Mouse (Mus musculus): ENCODE results near the gene Isg20l2. TPM values are rescaled to one million over a fixed set of nuclear protein-coding genes. Genes with fewer than 3 reads are reported as not detected.

Gene Isg20l2
- polyA plus RNA-seq, 1 experiment = 54.7 TPM

DNA sequence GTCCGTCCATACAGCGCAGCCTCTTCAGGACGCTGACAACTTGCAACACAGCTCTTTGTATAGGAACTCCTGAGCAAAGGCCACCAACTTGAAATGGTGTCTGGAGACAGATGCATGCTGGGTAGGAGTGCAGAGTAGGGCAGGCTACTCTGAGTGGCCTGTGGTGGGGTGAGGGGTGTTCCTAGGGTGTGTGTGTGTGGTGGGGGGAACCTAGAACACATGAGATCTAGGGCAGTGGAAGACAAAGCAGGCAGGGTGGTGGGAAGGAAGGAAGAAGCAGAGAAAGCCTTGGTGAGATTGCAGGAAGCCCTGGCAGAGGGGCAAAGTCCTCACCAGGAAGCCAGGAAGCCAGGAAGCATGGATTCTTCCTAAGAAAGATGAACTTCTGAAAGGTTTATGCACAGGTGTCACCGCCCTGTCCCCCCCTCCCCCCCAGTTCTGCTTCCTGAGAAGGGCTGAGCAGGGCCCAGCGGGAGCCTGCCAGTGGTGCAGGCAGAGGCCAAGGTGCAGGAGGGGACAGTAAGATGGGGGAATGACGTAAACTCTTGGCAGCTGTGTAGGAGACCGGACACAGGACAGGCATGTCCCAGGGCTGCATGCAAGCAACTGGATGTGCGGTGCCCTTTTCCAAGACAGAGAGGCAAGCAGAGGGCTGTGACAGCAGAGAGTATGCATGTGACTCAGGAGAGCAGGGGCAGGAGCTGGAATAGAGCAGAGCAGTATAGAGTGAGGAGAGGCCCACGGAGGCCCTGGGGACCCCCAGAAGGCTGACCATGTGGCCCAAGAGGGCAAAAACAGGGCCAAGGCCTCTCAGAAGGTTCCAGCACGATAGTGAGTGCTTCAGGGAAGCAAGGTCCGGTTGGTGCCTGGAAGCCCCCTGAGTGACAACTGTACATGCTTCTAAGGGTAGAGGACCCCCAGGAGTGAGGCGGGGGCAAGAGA is 52.1 kb downstream of the Isg20l2 start:
- H3K4me3 ChIP-seq (ENCODE audit: insufficient read depth, low read length) = no peak overlapping the region
- peaks cover 19% of the 10 kb centered on the region for H3K4me1 ChIP-seq (ENCODE audit: control insufficient read depth, insufficient read depth, low read length)
- no peak for TF ChIP-seq POLR2A (IDR thresholded peaks at IDR 0.05; ENCODE audit: low read depth, low read length)
- TF ChIP-seq CTCF (IDR thresholded peaks at IDR 0.05; ENCODE audit: borderline replicate concordance, insufficient read depth, low read length) = no peak
- peak overlapping the region; percentile 62 for H3K27ac ChIP-seq (ENCODE audit: insufficient read depth, low read length)

DNA sequence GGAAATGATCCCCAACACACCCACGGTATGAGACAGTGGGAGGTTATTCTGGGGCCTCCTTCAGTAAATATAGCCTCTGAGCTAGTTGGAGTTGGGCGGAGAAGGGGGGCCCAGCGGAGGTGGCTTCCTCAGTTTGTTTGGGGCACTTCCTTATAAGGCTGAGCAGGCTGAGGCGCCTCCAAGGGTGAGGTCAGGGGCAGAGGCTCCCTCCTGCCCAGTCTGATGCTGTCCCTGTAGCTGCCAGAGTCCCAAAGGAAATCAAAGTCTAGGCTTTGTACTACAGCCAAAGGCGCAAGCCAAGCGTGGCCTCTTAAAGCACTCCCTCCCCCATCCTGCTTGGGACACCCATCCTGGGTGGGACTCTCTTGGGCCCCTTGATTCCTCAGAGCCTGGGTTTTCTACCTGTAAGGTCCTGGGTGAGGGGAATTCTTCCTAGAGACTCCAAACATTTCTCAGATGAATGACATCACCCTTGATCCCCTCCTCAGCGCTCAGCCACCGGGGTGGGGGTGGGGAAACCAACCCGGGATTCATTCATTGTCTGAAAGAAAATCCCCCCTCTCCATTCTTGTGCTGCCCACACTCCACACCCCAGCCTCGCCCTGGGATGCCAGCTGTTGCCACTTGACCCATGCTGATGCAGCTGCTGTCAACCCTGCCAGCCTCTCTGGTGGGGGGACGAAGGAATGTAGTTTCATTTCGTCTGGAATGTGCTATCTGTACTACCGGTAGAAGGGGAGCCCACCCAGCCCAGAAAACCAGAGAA is 52.9 kb downstream of the Isg20l2 start:
- Histone ChIP-seq H3K4me3 (ENCODE audit: insufficient read depth, low read length) (no peak overlapping the region), H3K4me1 (ENCODE audit: control insufficient read depth, insufficient read depth, low read length) (peaks cover 19% of the 10 kb centered on the region), H3K27ac (ENCODE audit: insufficient read depth, low read length) (peak overlapping the region; percentile 62)
- TF ChIP-seq POLR2A (IDR thresholded peaks at IDR 0.05; ENCODE audit: low read depth, low read length) = no peak
- no peak for TF ChIP-seq CTCF (IDR thresholded peaks at IDR 0.05; ENCODE audit: borderline replicate concordance, insufficient read depth, low read length)

DNA sequence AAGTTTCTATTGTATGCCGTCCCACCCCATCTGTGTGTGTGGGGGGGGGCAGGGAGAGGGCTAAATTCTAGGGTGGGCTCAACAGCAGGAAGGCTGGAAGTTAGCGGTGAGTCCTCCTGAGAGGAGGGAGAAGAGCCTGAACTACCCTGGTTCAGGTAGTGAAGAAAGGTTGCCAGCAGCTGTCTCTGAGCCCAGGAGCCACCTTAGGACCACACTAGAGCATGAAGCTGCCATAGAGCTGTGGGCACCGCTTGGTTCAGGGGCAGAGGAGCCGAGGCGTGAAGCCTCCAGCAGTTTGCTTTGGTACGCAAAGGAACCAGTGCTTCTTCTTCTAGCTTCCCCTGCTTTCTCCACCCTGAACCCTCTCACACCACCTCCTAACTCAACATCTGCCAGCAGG is 53.5 kb downstream of the Isg20l2 start:
- peaks cover 19% of the 10 kb centered on the region for H3K4me1 ChIP-seq (ENCODE audit: control insufficient read depth, insufficient read depth, low read length)
- H3K4me3 ChIP-seq (ENCODE audit: insufficient read depth, low read length) = no peak overlapping the region
- TF ChIP-seq CTCF (IDR thresholded peaks at IDR 0.05; ENCODE audit: borderline replicate concordance, insufficient read depth, low read length) = no peak
- TF ChIP-seq POLR2A (IDR thresholded peaks at IDR 0.05; ENCODE audit: low read depth, low read length) = no peak
- no peak overlapping the region for H3K27ac ChIP-seq (ENCODE audit: insufficient read depth, low read length)

DNA sequence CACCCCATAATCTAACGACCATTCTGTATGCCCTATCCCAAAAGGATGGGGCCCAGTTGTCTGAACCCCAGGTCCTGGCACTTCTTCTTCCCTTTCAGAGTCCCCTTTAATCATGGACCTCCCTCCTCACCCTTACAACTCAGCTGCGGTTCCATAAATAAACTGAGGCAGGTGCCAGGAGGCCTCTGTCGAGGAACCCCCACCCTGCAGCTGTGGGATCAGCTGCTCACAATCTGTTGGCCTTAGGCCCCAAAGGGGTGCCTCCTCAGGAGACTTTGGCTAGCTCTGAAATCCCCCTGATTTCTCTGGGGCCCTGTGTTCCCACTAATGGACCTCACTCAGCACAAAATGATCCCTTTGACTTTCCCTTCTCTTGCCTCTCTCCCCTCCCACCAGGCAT is 54.0 kb downstream of the Isg20l2 start:
- Histone ChIP-seq H3K27ac (ENCODE audit: insufficient read depth, low read length) (no peak overlapping the region), H3K4me1 (ENCODE audit: control insufficient read depth, insufficient read depth, low read length) (peaks cover 19% of the 10 kb centered on the region), H3K4me3 (ENCODE audit: insufficient read depth, low read length) (no peak overlapping the region)
- no peak for TF ChIP-seq CTCF (IDR thresholded peaks at IDR 0.05; ENCODE audit: borderline replicate concordance, insufficient read depth, low read length)
- no peak for TF ChIP-seq POLR2A (IDR thresholded peaks at IDR 0.05; ENCODE audit: low read depth, low read length)

DNA sequence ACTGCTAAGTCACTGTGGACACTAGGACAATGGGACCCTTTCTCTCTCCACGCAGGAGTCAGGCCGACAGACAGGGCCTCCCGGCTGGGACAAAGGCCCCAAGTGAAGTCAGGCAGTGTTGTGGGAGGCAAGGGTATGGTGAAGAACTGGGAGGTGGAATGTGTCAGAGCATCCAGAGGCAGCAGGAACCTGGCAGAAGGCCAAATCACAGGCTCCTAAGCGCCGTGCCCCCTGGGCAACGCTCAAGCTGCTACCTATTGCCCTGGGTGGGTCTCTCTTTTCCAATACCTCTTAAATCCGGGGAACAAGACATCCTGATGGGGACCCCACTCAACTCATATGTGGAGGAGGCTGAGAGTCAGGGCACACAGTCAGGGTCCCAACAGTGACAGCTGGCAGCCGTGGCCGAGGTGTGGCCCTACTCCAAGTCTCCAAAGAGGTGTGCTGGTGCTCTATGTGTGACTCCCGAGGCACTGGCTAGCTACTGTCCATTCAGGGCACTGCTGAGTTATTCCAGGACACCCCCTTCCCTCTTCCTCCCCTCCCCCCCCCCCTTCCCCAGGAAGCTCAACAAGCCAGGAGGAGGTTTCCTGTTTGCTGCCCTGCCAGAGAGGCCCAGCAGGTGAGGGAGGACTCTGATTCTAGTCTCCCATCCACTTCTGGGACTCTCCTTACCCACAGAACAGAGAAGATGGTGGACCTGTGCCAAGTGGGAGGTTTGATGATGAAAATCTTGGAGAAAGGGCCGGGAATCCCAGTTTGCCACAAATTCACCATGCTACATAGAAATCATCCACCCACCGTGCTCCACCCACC is 55.6 kb downstream of the Isg20l2 start:
- peak overlapping the region; percentile 21; the same call in 1 of the 2 replicates for H3K27ac ChIP-seq (ENCODE audit: insufficient read depth, low read length)
- peaks cover 19% of the 10 kb centered on the region for H3K4me1 ChIP-seq (ENCODE audit: control insufficient read depth, insufficient read depth, low read length)
- TF ChIP-seq POLR2A (IDR thresholded peaks at IDR 0.05; ENCODE audit: low read depth, low read length) (0 out of 2 replicates have a peak, but pooled peaks have one; percentile 31), CTCF (IDR thresholded peaks at IDR 0.05; ENCODE audit: borderline replicate concordance, insufficient read depth, low read length) (no peak)
- no peak overlapping the region for H3K4me3 ChIP-seq (ENCODE audit: insufficient read depth, low read length)

DNA sequence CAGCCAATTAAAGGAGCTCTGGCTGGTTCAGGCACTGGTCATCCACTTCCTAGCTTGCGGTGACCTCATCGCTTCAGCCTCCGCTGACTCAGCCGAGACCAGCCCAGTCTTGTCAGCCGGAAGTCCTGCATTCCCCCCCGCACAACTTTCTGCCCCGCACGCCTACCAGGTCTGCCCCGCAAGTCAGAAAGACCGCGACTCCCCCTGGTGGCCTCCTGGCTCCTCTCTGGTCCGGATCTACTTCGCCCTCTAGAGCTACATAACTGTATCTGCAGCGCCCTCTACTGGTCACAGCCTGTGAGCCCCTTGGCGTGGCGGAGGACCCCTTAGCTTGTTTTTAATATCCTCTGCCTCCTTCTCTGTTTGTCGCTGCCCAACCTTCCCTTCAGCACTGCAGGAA is 56.8 kb downstream of the Isg20l2 start:
- H3K4me1 ChIP-seq (ENCODE audit: control insufficient read depth, insufficient read depth, low read length) = peaks cover 16% of the 10 kb centered on the region
- no peak for TF ChIP-seq POLR2A (IDR thresholded peaks at IDR 0.05; ENCODE audit: low read depth, low read length)
- TF ChIP-seq CTCF (IDR thresholded peaks at IDR 0.05; ENCODE audit: borderline replicate concordance, insufficient read depth, low read length) = peak; percentile 88
- H3K27ac ChIP-seq (ENCODE audit: insufficient read depth, low read length) = no peak overlapping the region
- no peak overlapping the region for H3K4me3 ChIP-seq (ENCODE audit: insufficient read depth, low read length)

DNA sequence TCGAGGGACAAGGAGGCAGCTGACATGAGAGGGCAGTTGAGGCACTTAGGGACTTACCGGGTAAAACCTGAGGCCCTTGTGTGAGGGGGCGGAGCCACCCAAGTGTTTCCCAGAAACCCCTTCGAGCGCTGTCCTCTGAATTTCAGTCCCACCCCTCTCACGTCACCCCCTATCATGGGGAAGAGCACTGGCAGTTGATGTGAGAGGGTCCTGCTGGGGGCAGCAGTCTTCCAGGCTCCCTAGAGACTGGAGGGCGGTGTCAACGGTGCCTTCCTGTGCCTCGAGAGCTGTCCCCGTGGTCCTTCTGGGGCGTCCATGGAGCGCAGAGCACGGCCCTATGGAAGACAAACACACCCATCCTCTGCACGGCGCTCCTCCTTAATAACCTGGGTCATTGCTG is 57.5 kb downstream of the Isg20l2 start:
- H3K4me1 ChIP-seq (ENCODE audit: control insufficient read depth, insufficient read depth, low read length) = peaks cover 12% of the 10 kb centered on the region
- TF ChIP-seq POLR2A (IDR thresholded peaks at IDR 0.05; ENCODE audit: low read depth, low read length) (peak; percentile 58), CTCF (IDR thresholded peaks at IDR 0.05; ENCODE audit: borderline replicate concordance, insufficient read depth, low read length) (no peak)
- no peak overlapping the region for H3K27ac ChIP-seq (ENCODE audit: insufficient read depth, low read length)
- H3K4me3 ChIP-seq (ENCODE audit: insufficient read depth, low read length) = peak overlapping the region; percentile 13

DNA sequence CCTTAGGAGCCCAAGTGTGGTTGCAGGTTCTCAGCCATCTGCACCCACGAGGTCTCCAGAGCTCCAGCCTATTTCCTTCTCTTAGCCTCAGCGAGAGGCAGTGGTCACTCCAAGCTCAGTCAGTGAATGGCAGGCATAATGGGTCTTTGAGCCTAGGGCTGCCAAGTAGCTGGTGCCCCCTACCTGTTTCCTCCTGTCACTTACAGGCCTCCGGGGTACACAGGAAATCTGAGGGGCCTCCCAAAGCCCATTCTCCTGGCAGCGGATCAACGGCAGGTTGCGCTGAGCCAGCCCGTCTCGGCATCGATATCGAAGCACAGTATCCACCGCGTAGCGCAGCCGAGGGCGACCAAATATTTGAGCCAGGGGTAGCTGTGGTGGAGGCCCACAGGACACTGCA is 58.0 kb downstream of the Isg20l2 start:
- Histone ChIP-seq H3K27ac (ENCODE audit: insufficient read depth, low read length) (no peak overlapping the region), H3K4me1 (ENCODE audit: control insufficient read depth, insufficient read depth, low read length) (peaks cover 8% of the 10 kb centered on the region), H3K4me3 (ENCODE audit: insufficient read depth, low read length) (peak overlapping the region; percentile 13; the same call in 1 of the 2 replicates)
- TF ChIP-seq POLR2A (IDR thresholded peaks at IDR 0.05; ENCODE audit: low read depth, low read length) = no peak

DNA sequence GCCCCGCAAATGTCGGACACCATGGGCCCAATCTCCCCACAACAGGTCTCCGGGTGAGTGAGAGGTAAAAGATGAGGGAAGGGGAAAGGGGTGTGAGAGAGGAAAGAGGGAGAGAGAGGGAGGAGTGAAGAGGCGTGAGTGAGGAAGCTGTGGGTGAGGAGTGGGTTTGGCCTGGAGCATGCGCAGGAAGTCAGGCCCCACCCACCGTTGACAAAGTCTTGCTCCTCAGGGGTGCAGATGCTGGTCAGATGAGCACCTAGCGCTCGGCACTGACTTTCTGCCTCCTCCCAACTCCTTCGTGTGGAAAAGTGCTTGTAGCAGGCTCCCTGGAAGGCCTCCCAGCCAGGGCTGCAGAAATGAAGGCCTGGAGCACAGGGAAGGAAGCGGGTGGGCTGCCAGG is 59.8 kb downstream of the Isg20l2 start:
- no peak overlapping the region for H3K27ac ChIP-seq (ENCODE audit: insufficient read depth, low read length)
- H3K4me1 ChIP-seq (ENCODE audit: control insufficient read depth, insufficient read depth, low read length) = peaks cover 4% of the 10 kb centered on the region
- TF ChIP-seq POLR2A (IDR thresholded peaks at IDR 0.05; ENCODE audit: low read depth, low read length) (no peak), CTCF (IDR thresholded peaks at IDR 0.05; ENCODE audit: borderline replicate concordance, insufficient read depth, low read length) (no peak)
- no peak overlapping the region for H3K4me3 ChIP-seq (ENCODE audit: insufficient read depth, low read length)

Other genes with a start within 250 kb of the Isg20l2 start
- 1.1 and 1.2 TPM in 2 replicates for gene Lrrc71, start 181.7 kb upstream of the Isg20l2 start, polyA plus RNA-seq (2011; ENCODE audit: insufficient read length, low read depth, missing spikeins)
- gene Ntrk1, start 135.2 kb upstream of the Isg20l2 start, polyA plus RNA-seq (2011; ENCODE audit: insufficient read length, low read depth, missing spikeins) = not detected in 2 replicates
- not detected in 2 replicates for gene Insrr, start 133.4 kb upstream of the Isg20l2 start, polyA plus RNA-seq (2011; ENCODE audit: insufficient read length, low read depth, missing spikeins)
- 65.8 and 74.0 TPM in 2 replicates for gene Pear1, start 106.0 kb upstream of the Isg20l2 start, polyA plus RNA-seq (2011; ENCODE audit: insufficient read length, low read depth, missing spikeins)
- gene Sh2d2a, start 83.6 kb upstream of the Isg20l2 start, polyA plus RNA-seq (2011; ENCODE audit: insufficient read length, low read depth, missing spikeins) = not detected in 2 replicates
- 27.5 and 34.2 TPM in 2 replicates for gene Prcc, start 44.7 kb upstream of the Isg20l2 start, polyA plus RNA-seq (2011; ENCODE audit: insufficient read length, low read depth, missing spikeins)
- gene Hdgf, start 24.0 kb upstream of the Isg20l2 start, polyA plus RNA-seq (2011; ENCODE audit: insufficient read length, low read depth, missing spikeins) = 267 and 287 TPM in 2 replicates
- 130 and 167 TPM in 2 replicates for gene Mrpl24, start 10.8 kb upstream of the Isg20l2 start, polyA plus RNA-seq (2011; ENCODE audit: insufficient read length, low read depth, missing spikeins)
- 11.4 and 12.0 TPM in 2 replicates for gene Rrnad1, start 403 bp downstream of the Isg20l2 start, polyA plus RNA-seq (2011; ENCODE audit: insufficient read length, low read depth, missing spikeins)
- 80.0 and 99.8 TPM in 2 replicates for gene Crabp2, start 18.4 kb downstream of the Isg20l2 start, polyA plus RNA-seq (2011; ENCODE audit: insufficient read length, low read depth, missing spikeins)
- gene Nes, start 40.8 kb downstream of the Isg20l2 start, polyA plus RNA-seq (2011; ENCODE audit: insufficient read length, low read depth, missing spikeins) = 25.7 and 71.2 TPM in 2 replicates
- 0.61 TPM in 1 of 2 replicates, not detected in the other for gene Bcan, start 69.9 kb downstream of the Isg20l2 start, polyA plus RNA-seq (2011; ENCODE audit: insufficient read length, low read depth, missing spikeins)
- gene Hapln2, start 97.3 kb downstream of the Isg20l2 start, polyA plus RNA-seq (2011; ENCODE audit: insufficient read length, low read depth, missing spikeins) = not detected in 2 replicates
- gene Gpatch4, start 112.8 kb downstream of the Isg20l2 start, polyA plus RNA-seq (2011; ENCODE audit: insufficient read length, low read depth, missing spikeins) = 20.1 and 23.3 TPM in 2 replicates
- gene Naxe, start 128.2 kb downstream of the Isg20l2 start, polyA plus RNA-seq (2011; ENCODE audit: insufficient read length, low read depth, missing spikeins) = 90.8 and 97.3 TPM in 2 replicates
- gene Ttc24, start 148.0 kb downstream of the Isg20l2 start, polyA plus RNA-seq (2011; ENCODE audit: insufficient read length, low read depth, missing spikeins) = not detected in 2 replicates
- gene Iqgap3, start 151.7 kb downstream of the Isg20l2 start, polyA plus RNA-seq (2011; ENCODE audit: insufficient read length, low read depth, missing spikeins) = 14.8 and 20.1 TPM in 2 replicates
- 49.1 and 57.0 TPM in 2 replicates for gene Mef2d, start 212.1 kb downstream of the Isg20l2 start, polyA plus RNA-seq (2011; ENCODE audit: insufficient read length, low read depth, missing spikeins)